15 mouse cellular contexts compared by ENCODE assay signal in genomic region chr8:84002957-84003611, GRCm38 (mm10). TPM values are rescaled to one million over a fixed set of nuclear protein-coding genes. Genes with fewer than 3 reads are reported as not detected.
DNase-seq lines count a peak whose midpoint lies in the region; ATAC-seq and TF ChIP-seq lines count a peak whose summit lies in the region.
"Had no signal": no experiment of that assay in that cellular context is flagged by ENCODE, and none has a peak within 500 bp of the region (broad histone marks: within the 10 kb centered on the region; RNA-seq: fewer than 3 reads in every experiment).

No protein-coding gene starts in this region.

- H3K27ac ChIP-seq in kidney, embryonic 14.5 days (ENCODE audit: low read depth, low read length), result no peak overlapping the region
- H3K27ac ChIP-seq in midbrain, embryonic 16.5 days (ENCODE audit: low read length), result no peak overlapping the region
- H3K27ac ChIP-seq in midbrain, embryonic 15.5 days, result no peak overlapping the region
- H3K27ac ChIP-seq in left cerebral cortex, adult 2 months, result no peak overlapping the region
- H3K27ac ChIP-seq: stomach, embryonic 15.5 days had no signal

- H3K36me3 ChIP-seq in kidney, embryonic 14.5 days (ENCODE audit: control insufficient read depth, insufficient read depth, low read length), result peaks cover 22% of the 10 kb centered on the region
- 0 out of 2 replicates have a peak, but pooled peaks cover 3% of the 10 kb centered on the region for H3K36me3 ChIP-seq in midbrain, embryonic 16.5 days (ENCODE audit: control insufficient read depth, insufficient read depth, low read length)
- H3K36me3 ChIP-seq in midbrain, embryonic 15.5 days (replicated peaks), result no peaks in the 10 kb centered on the region

- peak; percentile 70 for DNase-seq in kidney, adult 11 months
- peak; percentile 65 to 67 for DNase-seq in kidney, adult 8-10 months
- peak; percentile 43 for DNase-seq in yolk sac, embryonic 10.5 days (ENCODE audit: low spot score)
- DNase-seq in left cerebral cortex, adult 2 months (ENCODE audit: extremely low spot score in 1 of 2, low spot score in 2 of 2), result no peak
- DNase-seq: adrenal gland, adult 8-10 months; heart, adult 18-20 months; heart, postnatal 14 days; lung, postnatal 14 days had no signal

- no peaks in the 10 kb centered on the region for H3K9me3 ChIP-seq in kidney, embryonic 14.5 days (ENCODE audit: control insufficient read depth, low read length)
- no peaks in the 10 kb centered on the region for H3K9me3 ChIP-seq in midbrain, embryonic 16.5 days (replicated peaks; ENCODE audit: control insufficient read depth, low read length, poor library complexity, severe bottlenecking)
- H3K9me3 ChIP-seq in midbrain, embryonic 15.5 days, result no peaks in the 10 kb centered on the region
- H3K9me3 ChIP-seq: limb, embryonic 12.5 days; stomach, embryonic 15.5 days had no signal

- no peak for TF ChIP-seq CTCF in left cerebral cortex, adult 2 months (IDR thresholded peaks at IDR 0.05)

- no peak overlapping the region for H3K4me2 ChIP-seq in kidney, embryonic 14.5 days (replicated peaks; ENCODE audit: low read depth, low read length)
- H3K4me2 ChIP-seq in midbrain, embryonic 16.5 days (ENCODE audit: low read length), result no peak overlapping the region
- no peak overlapping the region for H3K4me2 ChIP-seq in midbrain, embryonic 15.5 days

- H3K4me1 ChIP-seq in kidney, embryonic 14.5 days (ENCODE audit: control insufficient read depth, insufficient read depth, low read length), result peaks cover 21% of the 10 kb centered on the region
- H3K4me1 ChIP-seq in midbrain, embryonic 16.5 days (ENCODE audit: control insufficient read depth, insufficient read depth, low read length), result peaks cover 15% of the 10 kb centered on the region
- H3K4me1 ChIP-seq in midbrain, embryonic 15.5 days, result peaks cover 40% of the 10 kb centered on the region

- WGBS in kidney, embryonic 14.5 days, result 65% methylated on average over 12 of the region's 12 CpGs
- 47% methylated on average over 12 of the region's 12 CpGs for WGBS in midbrain, embryonic 16.5 days
- WGBS in midbrain, embryonic 15.5 days, result 54% methylated on average over 12 of the region's 12 CpGs

- H3K4me3 ChIP-seq in kidney, embryonic 14.5 days (ENCODE audit: low read length), result no peak overlapping the region
- H3K4me3 ChIP-seq in midbrain, embryonic 16.5 days (ENCODE audit: low read depth, low read length), result no peak overlapping the region
- H3K4me3 ChIP-seq in midbrain, embryonic 15.5 days, result no peak overlapping the region
- H3K4me3 ChIP-seq in left cerebral cortex, adult 2 months, result no peak overlapping the region

- no peak for ATAC-seq in kidney, embryonic 14.5 days (ENCODE audit: low FRiP score, low TSS enrichment)
- no peak for ATAC-seq in midbrain, embryonic 16.5 days
- ATAC-seq in midbrain, embryonic 15.5 days (replicated peaks), result no peak

- intact Hi-C loops in left cerebral cortex, adult 2 months (cut with DNase I), result no loop called here

- no peaks in the 10 kb centered on the region; the same call in 1 of the 2 replicates for H3K27me3 ChIP-seq in kidney, embryonic 14.5 days (ENCODE audit: control insufficient read depth, insufficient read depth, low read length)
- peaks cover 12% of the 10 kb centered on the region; the same call in 1 of the 2 replicates for H3K27me3 ChIP-seq in midbrain, embryonic 16.5 days (ENCODE audit: control insufficient read depth, insufficient read depth, low read depth, low read length)
- peaks cover 18% of the 10 kb centered on the region for H3K27me3 ChIP-seq in midbrain, embryonic 15.5 days (replicated peaks)
- H3K27me3 ChIP-seq: CH12.LX; stomach, embryonic 15.5 days had no signal

- H3K9ac ChIP-seq in kidney, embryonic 14.5 days (ENCODE audit: low read depth, low read length), result no peak overlapping the region
- H3K9ac ChIP-seq in midbrain, embryonic 16.5 days (ENCODE audit: low read depth, low read length), result 0 out of 2 replicates have a peak overlapping the region, but pooled peaks have one; percentile 6
- H3K9ac ChIP-seq in midbrain, embryonic 15.5 days, result no peak overlapping the region
- H3K9ac ChIP-seq: stomach, embryonic 15.5 days had no signal

RNA-seq across cellular contexts. Expression of gene 1700067K01Rik, which starts 1.8 kb away (rescaled TPM):
- polyA plus RNA-seq in kidney, embryonic 14.5 days (2014; fragmentation: Nextera tagmentation; extraction: Ambion mirVana), result 1.2 TPM in 2 replicates
- polyA plus RNA-seq in midbrain, embryonic 16.5 days (2015; fragmentation: Nextera tagmentation; extraction: Ambion mirVana), result 1.1 and 1.3 TPM in 2 replicates
- polyA plus RNA-seq in midbrain, embryonic 15.5 days (2015; fragmentation: Nextera tagmentation; extraction: Ambion mirVana), result 0.66 and 1.0 TPM in 2 replicates
- under 1 TPM in 1 of 2 experiments, not detected in 1; 0.41 TPM for total RNA-seq in left cerebral cortex, adult 2 months (2021)

RNA-seq across cellular contexts. Expression of gene Samd1, which starts 5.6 kb away (rescaled TPM):
- polyA plus RNA-seq in kidney, embryonic 14.5 days (2014; fragmentation: Nextera tagmentation; extraction: Ambion mirVana), result 17.9 and 31.9 TPM in 2 replicates
- 5.4 and 6.3 TPM in 2 replicates for polyA plus RNA-seq in midbrain, embryonic 16.5 days (2015; fragmentation: Nextera tagmentation; extraction: Ambion mirVana)
- polyA plus RNA-seq in midbrain, embryonic 15.5 days (2015; fragmentation: Nextera tagmentation; extraction: Ambion mirVana), result 7.1 and 7.2 TPM in 2 replicates
- total RNA-seq in left cerebral cortex, adult 2 months (2021), result 10 to 100 TPM; 39.3 to 43.7 TPM

RNA-seq across cellular contexts. Expression of gene 2210011C24Rik, which starts 8.9 kb away (rescaled TPM):
- 3.6 and 5.7 TPM in 2 replicates for polyA plus RNA-seq in kidney, embryonic 14.5 days (2014; fragmentation: Nextera tagmentation; extraction: Ambion mirVana)
- polyA plus RNA-seq in midbrain, embryonic 16.5 days (2015; fragmentation: Nextera tagmentation; extraction: Ambion mirVana), result 0.28 and 0.30 TPM in 2 replicates
- polyA plus RNA-seq in midbrain, embryonic 15.5 days (2015; fragmentation: Nextera tagmentation; extraction: Ambion mirVana), result 0.26 and 0.39 TPM in 2 replicates
- total RNA-seq in left cerebral cortex, adult 2 months (2021), result 1 to 10 TPM; 1.0 to 1.3 TPM
- total RNA-seq: CH12.LX; layer of hippocampus, postnatal 10 days had no signal
- polyA plus RNA-seq: limb, embryonic 12.5 days had no signal

RNA-seq across cellular contexts. Expression of gene Palm3, which starts 18.2 kb away (rescaled TPM):
- polyA plus RNA-seq in kidney, embryonic 14.5 days (2014; fragmentation: Nextera tagmentation; extraction: Ambion mirVana), result 5.9 and 7.4 TPM in 2 replicates
- polyA plus RNA-seq in midbrain, embryonic 16.5 days (2015; fragmentation: Nextera tagmentation; extraction: Ambion mirVana), result 2.8 and 4.7 TPM in 2 replicates
- polyA plus RNA-seq in midbrain, embryonic 15.5 days (2015; fragmentation: Nextera tagmentation; extraction: Ambion mirVana), result 2.6 and 2.8 TPM in 2 replicates
- 1 to 10 TPM; 2.2 to 2.7 TPM for total RNA-seq in left cerebral cortex, adult 2 months (2021)

RNA-seq across cellular contexts. Expression of gene Prkaca, which starts 30.3 kb away (rescaled TPM):
- 123 and 124 TPM in 2 replicates for polyA plus RNA-seq in kidney, embryonic 14.5 days (2014; fragmentation: Nextera tagmentation; extraction: Ambion mirVana)
- polyA plus RNA-seq in midbrain, embryonic 16.5 days (2015; fragmentation: Nextera tagmentation; extraction: Ambion mirVana), result 225 and 231 TPM in 2 replicates
- polyA plus RNA-seq in midbrain, embryonic 15.5 days (2015; fragmentation: Nextera tagmentation; extraction: Ambion mirVana), result 228 and 238 TPM in 2 replicates
- 100 to 1,000 TPM; 236 to 250 TPM for total RNA-seq in left cerebral cortex, adult 2 months (2021)

Comparison
In these comparisons a context has a peak if more than half of its experiments do, and no peak if none do; other contexts are left out.
1. DNase-seq: peak in kidney, adult 11 months (single experiment), kidney, adult 8-10 months (2 of 2) and yolk sac, embryonic 10.5 days (single experiment); none in left cerebral cortex, adult 2 months (0 of 2).